Mouse (Mus musculus) lung, embryonic 16.5 days (tissue): Measurements from ENCODE around the gene D1Ertd622e. TPM values are rescaled to one million over a fixed set of nuclear protein-coding genes. Genes with fewer than 3 reads are reported as not detected.

ENCODE experiments used
- ATAC-seq: fragments of 200-750 bp; cut with Nextera tagmentation; 2 replicates; pipeline ENCODE4 v1.8.0; 2017; ENCODE audit warnings: low read depth, mild to moderate bottlenecking, moderate library complexity
- H3K27ac ChIP-seq: fragments of 300-500 bp; sonication (generic); 2 replicates; pipeline ENCODE4 v1.5.1; 2014; ENCODE audit warnings: mild to moderate bottlenecking, control low read depth, low read length
- H3K27me3 ChIP-seq: fragments of 300-500 bp; sonication (generic); 2 replicates; pipeline ENCODE4 v1.6.1; 2014; ENCODE audit warnings: low read depth, low read length, mixed read lengths; ENCODE audit not compliant: control insufficient read depth, insufficient read depth
- H3K36me3 ChIP-seq: fragments of 300-500 bp; sonication (generic); 2 replicates; pipeline ENCODE4 v1.6.1; 2014; ENCODE audit warnings: low read length; ENCODE audit not compliant: control insufficient read depth, insufficient read depth
- H3K4me1 ChIP-seq: fragments of 300-500 bp; sonication (generic); replicated peaks from 2 replicates; pipeline ENCODE4 v1.6.1; 2014; ENCODE audit warnings: low read length, mixed read lengths; ENCODE audit not compliant: control insufficient read depth, insufficient read depth
- H3K4me2 ChIP-seq: fragments of 300-500 bp; sonication (generic); 2 replicates; pipeline ENCODE4 v1.6.1; 2014; ENCODE audit warnings: low read depth, low read length, control low read depth
- H3K4me3 ChIP-seq: fragments of 300-500 bp; sonication (generic); 2 replicates; pipeline ENCODE4 v1.5.1; 2014; ENCODE audit warnings: mild to moderate bottlenecking, low read length, control low read depth
- H3K9ac ChIP-seq: fragments of 300-500 bp; sonication (generic); 2 replicates; pipeline ENCODE4 v1.6.1; 2014; ENCODE audit warnings: low read length, control low read depth
- H3K9me3 ChIP-seq: fragments of 300-500 bp; sonication (generic); 2 replicates; pipeline ENCODE4 v1.6.1; 2016; ENCODE audit warnings: low read length; ENCODE audit not compliant: control insufficient read depth
- WGBS: fragments of 180-500 bp; shearing (Covaris S2); extraction: QIAGEN DNeasy Blood & Tissue Kit; methylation state at CpG from one replicate; pipeline ENCODE4 v1.1.7; 2014; 5-methylcytosine and 5-hydroxymethylcytosine counted together
- polyA plus RNA-seq: library from polyadenylated mRNA; unstranded; fragments of >200 nt; fragmentation: Nextera tagmentation; extraction: Ambion mirVana; gene quantifications from 2 replicates; pipeline ENCODE4 v1.2.1, GENCODE M21; 2015

The D1Ertd622e gene
- polyA plus RNA-seq, 1 experiment from 2014 or later, result 19.5 TPM

- H3K4me2 ChIP-seq, result no peak overlapping the region
- H3K9me3 ChIP-seq, result no peaks in the 10 kb centered on the region
- H3K9ac ChIP-seq, result no peak overlapping the region
- 66% methylated on average over 2 of the region's 2 CpGs for whole genome bisulfite sequencing
- H3K4me1 ChIP-seq, result no peaks in the 10 kb centered on the region
- no peaks in the 10 kb centered on the region for H3K36me3 ChIP-seq
- ATAC-seq, result no peak
- H3K27ac ChIP-seq, result no peak overlapping the region
- H3K27me3 ChIP-seq, result no peaks in the 10 kb centered on the region
- H3K4me3 ChIP-seq, result no peak overlapping the region
These were observed 84.5 kb downstream of the D1Ertd622e start for GRCm38 (mm10) chr1:97577062-97578024.

GRCm38 (mm10) chr1:97576576-97576975 lies 85.3 kb downstream of the D1Ertd622e start:
- H3K27me3 ChIP-seq, result no peaks in the 10 kb centered on the region
- WGBS, result 79% methylated on average over 3 of the region's 3 CpGs
- H3K27ac ChIP-seq, result no peak overlapping the region

GRCm38 (mm10) chr1:97570814-97571213 lies 91.1 kb downstream of the D1Ertd622e start:
- no peak for ATAC-seq
- no peaks in the 10 kb centered on the region for H3K36me3 ChIP-seq
- H3K27ac ChIP-seq, result no peak overlapping the region
- no peaks in the 10 kb centered on the region for H3K4me1 ChIP-seq
- no peaks in the 10 kb centered on the region for H3K9me3 ChIP-seq
- H3K4me2 ChIP-seq, result no peak overlapping the region
- H3K27me3 ChIP-seq, result no peaks in the 10 kb centered on the region
- 39% methylated on average over 9 of the region's 9 CpGs for WGBS
- no peak overlapping the region for H3K4me3 ChIP-seq
- no peak overlapping the region for H3K9ac ChIP-seq

More at GRCm38 (mm10) chr1:97576576-97576975, 85.3 kb downstream of the D1Ertd622e start:
- no peak overlapping the region for H3K4me2 ChIP-seq
- H3K4me3 ChIP-seq, result no peak overlapping the region
- H3K9me3 ChIP-seq, result no peaks in the 10 kb centered on the region
- H3K36me3 ChIP-seq, result no peaks in the 10 kb centered on the region
- H3K9ac ChIP-seq, result no peak overlapping the region
- ATAC-seq, result no peak
- H3K4me1 ChIP-seq, result no peaks in the 10 kb centered on the region

- Histone ChIP-seq H3K9me3 (no peaks in the 10 kb centered on the region), H3K27ac (no peak overlapping the region), H3K4me3 (no peak overlapping the region), H3K27me3 (no peaks in the 10 kb centered on the region), H3K4me2 (no peak overlapping the region), H3K9ac (no peak overlapping the region), H3K36me3 (no peaks in the 10 kb centered on the region), H3K4me1 (no peaks in the 10 kb centered on the region)
- WGBS, result 82% methylated on average over 4 of the region's 4 CpGs
- no peak for ATAC-seq
These were observed 93.9 kb downstream of the D1Ertd622e start for GRCm38 (mm10) chr1:97567956-97568355.

- no peaks in the 10 kb centered on the region for H3K27me3 ChIP-seq
- no peaks in the 10 kb centered on the region for H3K9me3 ChIP-seq
- no peak overlapping the region for H3K4me3 ChIP-seq
- no peaks in the 10 kb centered on the region for H3K36me3 ChIP-seq
- H3K4me2 ChIP-seq, result no peak overlapping the region
- H3K9ac ChIP-seq, result no peak overlapping the region
- H3K4me1 ChIP-seq, result no peaks in the 10 kb centered on the region
- H3K27ac ChIP-seq, result no peak overlapping the region
- no peak for ATAC-seq
- WGBS, result 83% methylated on average over 1 of the region's 1 CpGs
These were observed 97.2 kb downstream of the D1Ertd622e start for GRCm38 (mm10) chr1:97564641-97565040.

GRCm38 (mm10) chr1:97562867-97563266 lies 99.0 kb downstream of the D1Ertd622e start:
- no peak for ATAC-seq
- Histone ChIP-seq H3K9me3 (no peaks in the 10 kb centered on the region), H3K27ac (no peak overlapping the region), H3K4me3 (no peak overlapping the region), H3K4me2 (no peak overlapping the region), H3K9ac (no peak overlapping the region), H3K27me3 (no peaks in the 10 kb centered on the region), H3K4me1 (no peaks in the 10 kb centered on the region), H3K36me3 (no peaks in the 10 kb centered on the region)
- WGBS, result 77% methylated on average over 3 of the region's 3 CpGs

Other genes starting within 250 kb of the D1Ertd622e start
- 20.2 and 21.9 TPM in 2 replicates for gene Gin1, start 108.1 kb upstream of the D1Ertd622e start, polyA plus RNA-seq
- 22.9 TPM in 2 replicates for gene Ppip5k2, start 108.3 kb upstream of the D1Ertd622e start, polyA plus RNA-seq